Mouse (Mus musculus) kidney, embryonic 16.5 days (tissue): ENCODE results near the gene 4930539E08Rik. TPM values are rescaled to one million over a fixed set of nuclear protein-coding genes. Genes with fewer than 3 reads are reported as not detected.

Experiments
- ATAC-seq: fragments of 200-750 bp; cut with Nextera tagmentation; 2 replicates; pipeline ENCODE4 v1.8.0; 2017; ENCODE audit warnings: moderate TSS enrichment; ENCODE audit not compliant: low FRiP score, low TSS enrichment
- H3K27ac ChIP-seq: fragments of 300-500 bp; sonication (generic); 2 replicates; pipeline ENCODE4 v1.5.1; 2014; ENCODE audit warnings: low read length
- H3K27me3 ChIP-seq: fragments of 300-500 bp; sonication (generic); 2 replicates; pipeline ENCODE4 v1.6.1; 2014; ENCODE audit warnings: low read length, control low read depth, mixed read lengths; ENCODE audit not compliant: insufficient read depth
- H3K36me3 ChIP-seq: fragments of 300-500 bp; sonication (generic); 2 replicates; pipeline ENCODE4 v1.6.1; 2014; ENCODE audit warnings: low read length, control low read depth, mixed read lengths; ENCODE audit not compliant: insufficient read depth
- H3K4me1 ChIP-seq: fragments of 300-500 bp; sonication (generic); 2 replicates; pipeline ENCODE4 v1.6.1; 2014; ENCODE audit warnings: low read length, control low read depth, mixed read lengths; ENCODE audit not compliant: insufficient read depth
- H3K4me2 ChIP-seq: fragments of 300-500 bp; sonication (generic); replicated peaks from 2 replicates; pipeline ENCODE4 v1.6.1; 2014; ENCODE audit warnings: low read depth, low read length
- H3K4me3 ChIP-seq: fragments of 300-500 bp; sonication (generic); 2 replicates; pipeline ENCODE4 v1.5.1; 2014; ENCODE audit warnings: mild to moderate bottlenecking, low read length
- H3K9ac ChIP-seq: fragments of 300-500 bp; sonication (generic); replicated peaks from 2 replicates; pipeline ENCODE4 v1.6.1; 2014; ENCODE audit warnings: low read length
- H3K9me3 ChIP-seq: fragments of 300-500 bp; sonication (generic); 2 replicates; pipeline ENCODE4 v1.6.1; 2016; ENCODE audit warnings: low read length, control low read depth
- WGBS: fragments of 180-500 bp; shearing (Covaris S2); extraction: QIAGEN DNeasy Blood & Tissue Kit; methylation state at CpG from one replicate; pipeline ENCODE4 v1.1.7; 2014; 5-methylcytosine and 5-hydroxymethylcytosine counted together
- polyA plus RNA-seq: library from polyadenylated mRNA; unstranded; fragments of >200 nt; fragmentation: Nextera tagmentation; extraction: Ambion mirVana; gene quantifications from 2 replicates; pipeline ENCODE4 v1.2.1, GENCODE M21; 2015

4930539E08Rik gene
- polyA plus RNA-seq, 1 experiment from 2014 or later = 0.17 TPM

- WGBS = 80% methylated on average over 6 of the region's 6 CpGs
- no peak for ATAC-seq
These were observed 1.2 kb downstream of the 4930539E08Rik start for GRCm38 (mm10) chr17:28913940-28914339.

DNA sequence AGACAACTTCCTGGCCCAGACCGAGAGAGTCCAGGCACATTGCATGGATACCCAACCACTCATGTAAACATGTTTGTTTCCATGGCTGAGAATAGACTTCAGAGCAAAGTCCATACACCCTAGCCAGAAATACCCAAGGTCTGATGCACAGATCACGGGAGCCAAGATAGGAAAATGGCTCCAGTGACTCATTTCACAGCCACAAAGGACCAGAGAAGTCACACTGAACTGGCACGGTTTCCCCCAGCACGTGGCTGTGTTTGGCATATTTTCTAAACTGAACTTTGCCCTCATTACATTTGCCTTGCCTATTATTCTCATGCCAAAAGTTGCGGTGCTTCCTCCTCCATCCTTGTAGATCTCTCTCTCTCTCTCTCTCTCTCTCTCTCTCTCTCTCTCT is 1.9 kb downstream of the 4930539E08Rik start:
- Histone ChIP-seq H3K27me3 (0 out of 2 replicates have a peak, but pooled peaks cover 5% of the 10 kb centered on the region), H3K36me3 (no peaks in the 10 kb centered on the region), H3K4me2 (no peak overlapping the region), H3K9me3 (no peaks in the 10 kb centered on the region), H3K4me3 (no peak overlapping the region), H3K9ac (no peak overlapping the region), H3K27ac (no peak overlapping the region), H3K4me1 (peaks cover 10% of the 10 kb centered on the region)
- ATAC-seq = no peak
- 70% methylated on average over 5 of the region's 5 CpGs for WGBS

More at GRCm38 (mm10) chr17:28913940-28914339, 1.2 kb downstream of the 4930539E08Rik start:
- no peak overlapping the region for H3K4me2 ChIP-seq
- no peaks in the 10 kb centered on the region for H3K36me3 ChIP-seq
- peaks cover 10% of the 10 kb centered on the region for H3K4me1 ChIP-seq
- H3K27me3 ChIP-seq = 0 out of 2 replicates have a peak, but pooled peaks cover 5% of the 10 kb centered on the region
- H3K27ac ChIP-seq = no peak overlapping the region
- no peaks in the 10 kb centered on the region for H3K9me3 ChIP-seq
- no peak overlapping the region for H3K9ac ChIP-seq
- no peak overlapping the region for H3K4me3 ChIP-seq

- ATAC-seq = 0 out of 2 replicates have a peak, but pooled peaks have one; percentile 50
- Histone ChIP-seq H3K9ac (0 out of 2 replicates have a peak overlapping the region, but pooled peaks have one; percentile 66), H3K9me3 (no peaks in the 10 kb centered on the region), H3K27ac (no peak overlapping the region), H3K4me1 (peaks cover 10% of the 10 kb centered on the region), H3K27me3 (0 out of 2 replicates have a peak, but pooled peaks cover 5% of the 10 kb centered on the region), H3K4me2 (peak overlapping the region; percentile 57), H3K4me3 (no peak overlapping the region), H3K36me3 (no peaks in the 10 kb centered on the region)
- WGBS = 19% methylated on average over 7 of the region's 7 CpGs
These were observed 5.0 kb downstream of the 4930539E08Rik start for GRCm38 (mm10) chr17:28910139-28910538.

DNA sequence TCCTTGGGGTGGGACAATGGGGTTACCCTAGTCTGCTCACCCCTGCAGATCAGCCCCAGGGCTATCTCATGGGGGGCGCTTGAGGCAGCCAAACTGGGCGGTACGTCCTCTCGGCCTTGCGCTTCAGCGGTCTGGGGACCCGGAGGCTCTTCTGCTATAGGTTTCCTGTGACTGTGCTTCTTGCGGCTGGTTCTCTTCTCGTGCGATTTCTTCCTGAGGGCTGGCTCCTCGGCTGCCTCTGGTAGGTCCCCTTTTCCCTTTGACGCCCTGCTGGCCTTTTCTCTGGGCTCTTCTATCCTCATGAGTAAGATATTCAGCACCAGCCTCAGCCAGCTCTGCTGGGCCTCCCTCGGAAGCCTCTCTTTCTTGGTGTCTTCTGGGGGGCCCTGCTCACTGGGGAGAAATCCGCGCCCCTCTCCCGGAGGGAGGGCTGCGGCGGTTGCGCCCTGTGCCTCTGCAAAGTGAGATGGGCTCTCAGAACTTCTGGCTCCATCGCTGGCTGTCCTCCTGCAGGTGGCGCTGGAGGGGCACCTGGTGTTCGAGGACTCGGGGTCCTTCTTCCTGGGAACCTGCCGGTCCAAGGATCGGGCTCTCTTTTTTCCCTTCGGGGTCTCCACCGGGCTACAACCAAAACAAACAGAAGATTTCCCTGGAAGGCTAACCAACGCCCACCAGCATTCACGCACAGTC is 5.7 kb downstream of the 4930539E08Rik start:
- WGBS = 4% methylated on average over 29 of the region's 29 CpGs

DNA sequence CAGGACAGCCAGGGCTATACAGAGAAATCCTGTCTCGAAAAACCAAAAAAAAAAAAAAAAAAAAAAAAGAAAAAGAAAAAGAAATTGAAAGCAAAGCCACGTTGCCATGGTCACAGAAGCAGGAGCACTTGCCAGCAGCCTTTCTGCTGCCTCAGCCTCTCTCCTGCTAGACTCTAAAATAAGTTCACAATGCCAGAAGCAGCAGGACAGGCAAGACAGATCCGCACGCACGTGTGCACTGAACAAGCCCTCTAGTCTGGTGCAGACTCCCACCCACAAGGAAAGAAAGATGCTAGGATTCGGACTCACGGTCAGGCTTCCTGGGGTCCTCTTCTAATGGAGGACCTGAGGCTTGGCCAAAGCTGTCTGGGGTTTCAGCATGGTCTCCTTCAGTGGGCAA is 7.2 kb downstream of the 4930539E08Rik start:
- Histone ChIP-seq H3K9ac (no peak overlapping the region), H3K9me3 (no peaks in the 10 kb centered on the region), H3K4me1 (peaks cover 10% of the 10 kb centered on the region), H3K27ac (no peak overlapping the region), H3K4me2 (no peak overlapping the region), H3K4me3 (no peak overlapping the region), H3K36me3 (no peaks in the 10 kb centered on the region), H3K27me3 (0 out of 2 replicates have a peak, but pooled peaks cover 5% of the 10 kb centered on the region)
- 81% methylated on average over 7 of the region's 7 CpGs for WGBS
- ATAC-seq = no peak

More for the DNA sequence above, 5.7 kb downstream of the 4930539E08Rik start:
- Histone ChIP-seq H3K36me3 (no peaks in the 10 kb centered on the region), H3K9ac (peak overlapping the region; percentile 66), H3K27me3 (0 out of 2 replicates have a peak, but pooled peaks cover 5% of the 10 kb centered on the region), H3K27ac (no peak overlapping the region), H3K9me3 (no peaks in the 10 kb centered on the region), H3K4me3 (peak overlapping the region; percentile 33), H3K4me1 (peaks cover 10% of the 10 kb centered on the region), H3K4me2 (peak overlapping the region; percentile 57)
- ATAC-seq = peak; percentile 64; the same call in 1 of the 2 replicates

GRCm38 (mm10) chr17:28905377-28905916 is 9.7 kb downstream of the 4930539E08Rik start:
- Histone ChIP-seq H3K36me3 (no peaks in the 10 kb centered on the region), H3K27me3 (0 out of 2 replicates have a peak, but pooled peaks cover 5% of the 10 kb centered on the region), H3K4me2 (no peak overlapping the region), H3K4me3 (no peak overlapping the region), H3K9me3 (no peaks in the 10 kb centered on the region), H3K9ac (no peak overlapping the region), H3K27ac (no peak overlapping the region), H3K4me1 (peaks cover 10% of the 10 kb centered on the region)
- no peak for ATAC-seq
- 74% methylated on average over 11 of the region's 13 CpGs for WGBS

DNA sequence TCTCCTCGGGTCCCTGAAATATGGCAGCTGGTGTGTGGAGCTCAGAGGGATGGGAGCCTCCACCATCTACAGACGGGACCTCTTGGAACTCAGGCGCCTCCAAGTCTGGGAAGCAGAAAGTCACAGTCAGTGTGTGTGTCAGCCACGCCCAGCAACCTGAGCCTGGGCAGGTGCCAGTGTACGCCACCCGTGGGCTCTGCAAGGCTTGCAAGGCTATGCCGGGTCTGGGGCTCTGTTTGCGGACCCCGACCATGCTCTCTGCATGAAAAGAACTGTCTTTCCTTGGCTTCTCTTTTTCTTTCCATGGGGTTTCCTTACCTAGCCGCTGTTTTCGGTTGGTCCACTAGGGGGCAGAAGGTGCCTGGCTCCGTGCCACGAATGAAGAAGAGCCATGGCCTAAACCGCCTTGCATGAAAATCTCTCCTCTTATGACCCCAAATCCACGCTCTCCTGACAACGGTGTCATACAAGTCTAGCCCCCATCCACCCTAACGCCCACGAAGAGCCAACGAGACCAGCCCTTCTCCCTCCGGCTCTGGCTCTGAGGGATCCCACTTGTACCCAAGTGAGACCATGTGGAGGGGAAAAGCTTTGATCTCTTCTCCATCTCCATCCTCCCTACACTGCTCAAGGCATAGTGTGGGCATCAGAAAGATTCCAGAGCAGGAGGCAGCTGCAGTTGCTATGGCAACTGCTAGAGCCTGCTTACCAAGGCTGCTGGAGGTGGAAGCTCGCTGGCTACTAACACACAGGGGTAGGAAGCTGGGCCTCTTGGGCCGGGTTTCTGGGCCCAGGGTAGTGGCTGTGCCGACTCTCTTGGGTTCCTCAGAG is 10.4 kb downstream of the 4930539E08Rik start:
- H3K27ac ChIP-seq = no peak overlapping the region
- H3K9ac ChIP-seq = no peak overlapping the region
- no peaks in the 10 kb centered on the region for H3K36me3 ChIP-seq
- 0 out of 2 replicates have a peak, but pooled peaks cover 1% of the 10 kb centered on the region for H3K27me3 ChIP-seq
- H3K4me3 ChIP-seq = no peak overlapping the region
- no peaks in the 10 kb centered on the region for H3K9me3 ChIP-seq
- H3K4me1 ChIP-seq = peaks cover 7% of the 10 kb centered on the region
- WGBS = 36% methylated on average over 23 of the region's 23 CpGs
- ATAC-seq = no peak
- no peak overlapping the region for H3K4me2 ChIP-seq

DNA sequence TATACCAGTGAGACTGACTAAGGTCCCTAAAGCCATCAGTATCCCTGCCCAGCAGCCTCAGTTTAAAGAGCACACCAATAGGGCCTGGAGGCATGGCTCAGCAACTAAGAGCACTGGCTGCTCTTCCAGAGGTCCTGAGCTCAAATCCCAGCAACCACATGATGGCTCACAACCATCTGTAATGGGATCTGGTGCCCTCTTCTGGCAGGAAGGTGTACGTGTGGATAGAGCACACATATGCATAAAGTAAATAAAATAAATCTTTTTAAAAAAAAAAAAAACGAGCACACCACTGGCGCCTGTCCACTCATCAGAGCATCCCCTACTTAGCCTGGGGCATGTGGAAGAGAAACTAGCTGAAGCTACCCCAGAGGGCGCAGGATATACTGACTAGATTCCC is 13.6 kb downstream of the 4930539E08Rik start:
- no peak for ATAC-seq
- no peak overlapping the region for H3K4me3 ChIP-seq
- H3K27ac ChIP-seq = no peak overlapping the region
- no peak overlapping the region for H3K9ac ChIP-seq
- H3K36me3 ChIP-seq = no peaks in the 10 kb centered on the region
- 69% methylated on average over 4 of the region's 4 CpGs for WGBS
- H3K4me2 ChIP-seq = no peak overlapping the region
- no peaks in the 10 kb centered on the region for H3K4me1 ChIP-seq
- H3K9me3 ChIP-seq = no peaks in the 10 kb centered on the region
- no peaks in the 10 kb centered on the region for H3K27me3 ChIP-seq

GRCm38 (mm10) chr17:28899427-28899826 is 15.7 kb downstream of the 4930539E08Rik start:
- ATAC-seq = no peak
- H3K4me1 ChIP-seq = no peaks in the 10 kb centered on the region
- 67% methylated on average over 19 of the region's 19 CpGs for WGBS

More at GRCm38 (mm10) chr17:28899427-28899826, 15.7 kb downstream of the 4930539E08Rik start:
- H3K9me3 ChIP-seq = no peaks in the 10 kb centered on the region; the same call in 1 of the 2 replicates
- no peak overlapping the region for H3K27ac ChIP-seq
- H3K4me3 ChIP-seq = no peak overlapping the region
- H3K36me3 ChIP-seq = no peaks in the 10 kb centered on the region
- H3K4me2 ChIP-seq = no peak overlapping the region
- H3K9ac ChIP-seq = no peak overlapping the region
- no peaks in the 10 kb centered on the region for H3K27me3 ChIP-seq
